Mouse (Mus musculus) frontal cortex, adult 2 months (tissue): ENCODE data around the gene Tpi1. TPM values are rescaled to one million over a fixed set of nuclear protein-coding genes. Genes with fewer than 3 reads are reported as not detected.
A peak's percentile ranks its signal among the peaks of the same experiment; 100 is the strongest.

Source experiments
- DNase-seq, 2 experiments: peaks; one replicate each; pipeline ENCODE4 v3.0.0; 2022; ENCODE audit warnings: low spot score in 1 of 2; ENCODE audit errors: extremely low spot score in 1 of 2
- polyA plus RNA-seq: library from polyadenylated mRNA; depleted of rRNA; stranded (reverse); fragments of >200 nt; gene quantifications from 2 replicates; pipeline ENCODE4 v1.2.3, GENCODE M21; 2012; rRNA removed

Gene Tpi1
- polyA plus RNA-seq = 861 and 922 TPM in 2 replicates

- DNase-seq = peak; percentile 83 to 93
Observed at GRCm38 (mm10) chr6:124813933-124814332, at the start of gene Tpi1. TSS of gene Tpi1 (minus strand) at chr6:124814296.

GRCm38 (mm10) chr6:124863125-124863657 is 49.1 kb upstream of the Tpi1 start:
- no peak for DNase-seq

DNA sequence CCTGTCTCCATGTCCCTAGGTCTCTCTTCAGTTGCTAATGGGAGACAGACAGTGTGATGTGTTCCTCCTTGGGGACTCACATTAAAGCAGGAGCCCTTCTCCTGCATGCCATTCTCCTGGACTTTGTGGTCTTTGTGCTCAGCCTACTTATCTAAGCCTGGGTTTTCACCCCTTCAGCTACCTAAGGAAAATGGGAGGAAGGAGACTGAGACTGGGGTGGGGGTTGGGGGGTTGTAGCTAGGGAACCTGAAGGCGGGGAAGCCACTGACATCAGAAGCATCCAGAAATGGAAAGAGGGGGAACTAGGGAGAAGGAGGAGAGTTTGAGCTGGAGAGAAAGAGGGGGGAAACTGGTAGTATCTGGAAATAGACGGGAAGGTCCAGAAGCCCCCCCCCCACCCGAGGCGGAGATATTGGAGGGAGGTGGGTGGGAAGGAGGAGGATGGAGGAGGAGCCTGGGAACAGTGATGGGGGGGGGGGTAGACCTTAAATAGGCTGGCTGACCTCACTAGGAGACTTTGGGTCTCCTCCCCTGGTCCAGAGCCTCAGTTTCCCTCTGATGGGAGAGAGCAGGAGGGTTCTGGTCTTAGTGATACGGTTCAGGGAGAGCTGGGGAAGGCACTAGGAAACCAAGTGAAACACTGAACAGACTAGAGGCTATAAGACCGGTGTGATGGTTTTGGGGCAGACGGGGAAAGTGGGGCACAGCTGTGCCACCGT is 48.5 kb upstream of the Tpi1 start:
- DNase-seq = peak in 1 of 2 experiments; percentile 65

DNA sequence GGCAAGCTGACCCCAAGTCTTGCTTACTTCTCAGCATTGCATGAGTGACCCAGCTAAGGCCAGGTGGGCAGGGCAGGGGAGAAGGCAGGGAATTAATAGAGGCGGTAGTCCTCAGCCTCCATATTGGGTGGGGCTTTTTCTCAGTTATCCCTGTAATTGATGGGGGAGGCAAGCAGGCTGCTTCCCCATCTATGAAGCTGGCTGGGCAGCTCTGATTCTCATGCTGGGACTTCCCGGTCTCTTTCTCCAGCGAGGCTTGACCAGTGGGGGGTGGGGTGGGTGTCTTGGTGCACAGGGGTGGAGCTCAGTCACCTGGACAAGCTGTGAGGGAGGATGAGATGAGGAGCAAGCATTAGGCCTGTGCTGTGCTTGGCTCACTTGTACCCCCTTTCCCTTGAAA is 47.7 kb upstream of the Tpi1 start:
- DNase-seq = no peak

- no peak for DNase-seq
Observed at GRCm38 (mm10) chr6:124861266-124861665, 47.2 kb upstream of the Tpi1 start.

DNA sequence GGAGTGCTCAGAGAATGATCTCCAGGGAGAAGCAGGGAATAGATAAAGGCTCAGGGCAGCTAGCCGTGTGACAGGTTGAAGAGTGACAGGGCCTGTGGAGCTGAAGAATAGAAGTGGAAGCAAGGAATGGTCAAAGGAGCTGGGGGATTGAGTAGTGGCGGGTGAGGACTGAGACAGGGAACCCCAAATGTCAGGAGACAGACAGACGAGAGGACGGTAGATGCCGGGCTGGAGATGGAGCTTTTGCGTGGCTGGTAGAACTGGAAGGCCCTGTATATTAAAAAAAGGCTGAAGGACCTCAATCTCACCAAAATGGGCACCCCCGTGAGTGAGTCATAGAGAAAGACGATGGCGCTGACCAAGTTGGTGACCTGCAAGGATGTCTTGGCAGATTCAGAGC is 46.4 kb upstream of the Tpi1 start:
- DNase-seq = no peak

DNA sequence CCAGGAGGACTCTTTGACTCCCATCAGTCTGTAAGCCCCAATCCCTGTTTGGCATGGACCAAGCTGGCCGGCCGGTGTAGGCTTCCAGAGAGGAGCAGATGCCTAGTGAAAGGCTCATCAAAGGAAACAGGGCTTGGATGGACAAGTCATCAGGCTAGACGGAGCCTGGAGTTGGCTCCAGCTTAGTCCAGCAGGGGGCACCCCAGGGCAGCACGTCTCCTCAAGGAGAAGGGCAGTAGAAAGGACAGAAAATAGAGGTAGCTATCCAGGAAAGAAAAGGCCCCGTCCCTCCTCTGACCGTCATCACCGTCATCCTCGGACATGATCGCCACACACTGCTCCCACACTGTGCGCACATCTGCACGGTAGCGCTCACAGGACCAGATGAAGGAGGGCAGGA is 45.6 kb upstream of the Tpi1 start:
- peak; percentile 79 to 94 for DNase-seq

GRCm38 (mm10) chr6:124858561-124859318 is 44.6 kb upstream of the Tpi1 start:
- DNase-seq = no peak

GRCm38 (mm10) chr6:124857840-124858530 is 43.9 kb upstream of the Tpi1 start:
- peak in 1 of 2 experiments; percentile 60 for DNase-seq

- DNase-seq = peak; percentile 75 to 87
Observed at GRCm38 (mm10) chr6:124856916-124857839, 43.1 kb upstream of the Tpi1 start, which contains the start of gene P3h3. TSS of gene P3h3 (minus strand) at chr6:124857752.

GRCm38 (mm10) chr6:124856321-124856720 is 42.2 kb upstream of the Tpi1 start:
- peak in 1 of 2 experiments; percentile 52 for DNase-seq

- DNase-seq = no peak
Observed at GRCm38 (mm10) chr6:124854647-124855046, 40.6 kb upstream of the Tpi1 start.

- no peak for DNase-seq
Observed at GRCm38 (mm10) chr6:124850535-124850934, 36.4 kb upstream of the Tpi1 start.

GRCm38 (mm10) chr6:124847305-124847704 is 33.2 kb upstream of the Tpi1 start:
- DNase-seq = peak; percentile 87 to 98

- DNase-seq = no peak
Observed at GRCm38 (mm10) chr6:124840241-124841167, 26.4 kb upstream of the Tpi1 start, which contains the start of gene Gnb3. TSS of gene Gnb3 (minus strand) at chr6:124840275.

DNA sequence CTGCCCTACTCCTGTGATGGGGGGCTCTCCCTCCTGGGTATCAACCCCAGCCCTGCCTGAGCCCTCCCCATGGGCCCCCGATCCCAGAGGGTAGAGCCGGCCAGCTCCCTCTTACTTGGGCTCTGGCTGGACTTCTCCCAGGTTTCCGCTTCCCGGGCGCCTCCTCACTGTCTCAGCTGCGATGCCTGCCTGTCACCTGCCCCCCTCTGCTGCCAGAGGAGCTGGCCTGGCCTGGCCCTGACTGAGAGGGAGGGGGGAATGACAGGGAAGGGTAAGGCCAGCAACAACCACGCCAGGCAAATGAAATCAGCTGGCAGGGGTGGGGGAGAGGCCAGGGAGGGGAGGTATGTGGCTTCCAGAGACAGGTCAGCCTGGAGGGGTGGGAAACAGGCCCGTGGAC is 25.7 kb upstream of the Tpi1 start:
- no peak for DNase-seq

DNA sequence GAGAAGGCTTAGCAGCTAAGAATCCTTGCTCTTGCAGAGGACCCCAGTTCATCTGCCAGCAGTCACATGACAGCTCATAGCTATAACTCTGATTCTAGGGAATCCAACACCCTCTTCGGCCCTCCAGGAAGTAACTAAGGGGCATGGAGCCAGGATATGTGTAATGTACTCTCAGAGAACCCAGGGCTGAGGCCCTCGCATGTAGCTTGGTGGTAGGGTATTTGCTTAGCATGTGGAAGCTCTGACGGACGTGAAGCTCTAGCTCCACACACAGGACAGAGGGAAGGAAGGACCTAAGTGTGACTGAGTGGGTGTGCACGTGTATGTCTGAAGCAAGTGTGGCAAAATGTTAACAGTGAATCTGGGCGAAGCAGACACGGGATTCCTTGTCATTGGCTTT is 22.3 kb upstream of the Tpi1 start:
- DNase-seq = no peak

- no peak for DNase-seq
Observed at GRCm38 (mm10) chr6:124835531-124835930, 21.4 kb upstream of the Tpi1 start.
